Mouse (Mus musculus): ENCODE data around the gene Tas2r138. TPM values are rescaled to one million over a fixed set of nuclear protein-coding genes. Genes with fewer than 3 reads are reported as not detected.

Gene Tas2r138
- polyA plus RNA-seq, 1 experiment from 2014 or later = not detected

DNA sequence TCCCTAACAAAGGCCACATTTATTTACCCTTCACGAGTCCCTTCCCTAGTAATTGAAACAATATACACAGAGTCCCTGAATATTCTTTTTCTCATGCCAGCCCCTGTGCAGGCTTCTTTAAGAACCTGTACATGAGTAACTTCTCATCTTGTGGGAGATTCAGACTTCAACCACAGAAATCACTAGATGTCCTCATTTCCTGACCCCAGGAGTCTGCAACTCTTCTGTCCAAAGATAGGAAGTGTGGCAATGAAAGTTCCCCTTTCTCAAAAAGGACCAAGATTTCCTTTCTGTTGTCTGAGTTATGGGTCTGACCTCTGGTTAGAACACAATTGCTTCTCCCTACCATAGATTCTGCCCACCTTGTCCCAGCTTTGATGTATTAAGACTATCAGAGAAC is 36.8 kb downstream of the Tas2r138 start:
- 85% methylated on average over 1 of the region's 1 CpGs for WGBS
- H3K36me3 ChIP-seq (ENCODE audit: control insufficient read depth, insufficient read depth, low read length) = no peaks in the 10 kb centered on the region
- no peak overlapping the region for H3K9ac ChIP-seq (ENCODE audit: low read depth, low read length)
- no peaks in the 10 kb centered on the region for H3K27me3 ChIP-seq (replicated peaks; ENCODE audit: control insufficient read depth, insufficient read depth, low read length)
- H3K9me3 ChIP-seq (ENCODE audit: control insufficient read depth, low read length) = no peaks in the 10 kb centered on the region
- no peak overlapping the region for H3K4me3 ChIP-seq (ENCODE audit: low read length)
- H3K4me1 ChIP-seq (ENCODE audit: control insufficient read depth, insufficient read depth, low read depth, low read length) = no peaks in the 10 kb centered on the region
- no peak overlapping the region for H3K4me2 ChIP-seq (ENCODE audit: low read length)
- no peak for ATAC-seq
- no peak overlapping the region for H3K27ac ChIP-seq (ENCODE audit: low read depth, low read length)

DNA sequence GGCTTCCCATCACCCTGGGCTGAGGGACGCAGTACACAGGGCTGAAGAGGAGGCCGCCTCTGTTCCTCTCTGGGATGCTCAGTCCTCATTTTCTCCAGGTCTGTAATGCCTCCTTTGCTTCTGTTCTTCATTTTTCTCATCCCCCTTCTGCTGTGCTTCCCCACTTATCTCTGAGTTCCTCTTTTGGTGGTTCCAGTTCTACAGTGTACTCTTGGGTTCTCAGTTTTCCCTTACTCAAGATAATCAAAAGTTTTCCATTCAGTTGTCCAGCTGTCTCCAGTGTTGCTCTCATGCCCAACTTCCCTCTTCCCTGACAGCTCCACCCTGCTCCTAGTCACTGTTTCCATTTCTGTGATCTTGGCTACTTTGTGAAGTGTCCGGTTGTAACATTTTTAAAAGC is 39.5 kb downstream of the Tas2r138 start:
- H3K27me3 ChIP-seq (replicated peaks; ENCODE audit: control insufficient read depth, insufficient read depth, low read length) = no peaks in the 10 kb centered on the region
- 77% methylated on average over 3 of the region's 3 CpGs for WGBS
- no peak overlapping the region for H3K4me3 ChIP-seq (ENCODE audit: low read length)
- no peak overlapping the region for H3K27ac ChIP-seq (ENCODE audit: low read depth, low read length)
- ATAC-seq = no peak
- no peaks in the 10 kb centered on the region for H3K36me3 ChIP-seq (ENCODE audit: control insufficient read depth, insufficient read depth, low read length)
- no peak overlapping the region for H3K4me2 ChIP-seq (ENCODE audit: low read length)
- no peaks in the 10 kb centered on the region for H3K4me1 ChIP-seq (ENCODE audit: control insufficient read depth, insufficient read depth, low read depth, low read length)
- H3K9me3 ChIP-seq (ENCODE audit: control insufficient read depth, low read length) = no peaks in the 10 kb centered on the region
- no peak overlapping the region for H3K9ac ChIP-seq (ENCODE audit: low read depth, low read length)

DNA sequence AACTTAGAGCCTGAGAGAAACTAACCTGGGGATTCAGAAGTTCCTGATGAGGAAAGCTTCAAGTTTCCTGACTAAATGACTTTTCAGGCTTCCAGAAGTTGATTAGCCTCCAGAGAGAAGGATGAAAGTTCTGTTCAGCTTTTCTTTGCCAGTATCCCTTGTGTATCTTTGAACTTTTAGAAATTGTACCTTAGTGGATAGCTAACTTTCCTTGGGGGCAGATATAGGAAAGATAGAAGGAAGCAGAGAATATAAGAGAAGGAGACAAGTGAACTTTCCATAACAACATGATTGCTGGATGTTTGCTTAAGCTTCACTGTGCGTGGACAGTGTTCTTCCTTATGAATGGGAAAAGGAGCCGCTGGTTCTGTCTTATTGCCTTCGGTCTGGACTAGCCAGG is 43.9 kb downstream of the Tas2r138 start, which contains the start of gene Olfr460:
TSS of gene Olfr460 (plus strand) at position 301 of the 400 bp plus-strand sequence.
- Histone ChIP-seq H3K4me1 (ENCODE audit: control insufficient read depth, insufficient read depth, low read depth, low read length) (no peaks in the 10 kb centered on the region), H3K36me3 (ENCODE audit: control insufficient read depth, insufficient read depth, low read length) (no peaks in the 10 kb centered on the region), H3K27ac (ENCODE audit: low read depth, low read length) (no peak within 1 kb of the TSS), H3K27me3 (replicated peaks; ENCODE audit: control insufficient read depth, insufficient read depth, low read length) (no peaks in the 10 kb centered on the region), H3K9me3 (ENCODE audit: control insufficient read depth, low read length) (no peaks in the 10 kb centered on the region), H3K4me2 (ENCODE audit: low read length) (no peak within 1 kb of the TSS), H3K9ac (ENCODE audit: low read depth, low read length) (no peak within 1 kb of the TSS), H3K4me3 (ENCODE audit: low read length) (no peak within 1 kb of the TSS)
- 94% methylated on average over 3 of the region's 3 CpGs for WGBS
- ATAC-seq = no peak

Other genes starting within 250 kb of the Tas2r138 start
- 12.8 and 16.7 TPM in 2 replicates for gene E330009J07Rik, start 177.2 kb downstream of the Tas2r138 start, polyA plus RNA-seq (2015; fragmentation: Nextera tagmentation; extraction: Ambion mirVana)
- 0.31 and 0.37 TPM in 2 replicates for gene Wee2, start 174.2 kb downstream of the Tas2r138 start, polyA plus RNA-seq (2015; fragmentation: Nextera tagmentation; extraction: Ambion mirVana)
- 90.2 and 90.6 TPM in 2 replicates for gene Ssbp1, start 142.0 kb downstream of the Tas2r138 start, polyA plus RNA-seq (2015; fragmentation: Nextera tagmentation; extraction: Ambion mirVana)
- not detected in 2 replicates for gene Tas2r137, start 122.1 kb downstream of the Tas2r138 start, polyA plus RNA-seq (2015; fragmentation: Nextera tagmentation; extraction: Ambion mirVana)
- not detected in 2 replicates for gene Tas2r108, start 119.8 kb downstream of the Tas2r138 start, polyA plus RNA-seq (2015; fragmentation: Nextera tagmentation; extraction: Ambion mirVana)
- not detected in 2 replicates for gene Prss37, start 93.8 kb downstream of the Tas2r138 start, polyA plus RNA-seq (2015; fragmentation: Nextera tagmentation; extraction: Ambion mirVana)
- 0.21 TPM in 1 of 2 replicates, not detected in the other for gene Olfr461, start 58.3 kb downstream of the Tas2r138 start, polyA plus RNA-seq (2015; fragmentation: Nextera tagmentation; extraction: Ambion mirVana)
- not detected in 2 replicates for gene Olfr460, start 43.8 kb downstream of the Tas2r138 start, polyA plus RNA-seq (2015; fragmentation: Nextera tagmentation; extraction: Ambion mirVana)
- gene Clec5a, start 27.5 kb downstream of the Tas2r138 start, polyA plus RNA-seq (2015; fragmentation: Nextera tagmentation; extraction: Ambion mirVana) = 0.64 and 1.2 TPM in 2 replicates
- gene Mgam, start 15.5 kb upstream of the Tas2r138 start, polyA plus RNA-seq (2015; fragmentation: Nextera tagmentation; extraction: Ambion mirVana) = 0.11 and 0.25 TPM in 2 replicates

Measured in hindbrain, embryonic 16.5 days (tissue).